Mouse (Mus musculus) cerebellum, adult 2 months (tissue): ENCODE measurements at regions not wholly inside any gene's neighbourhood (a gene's known extent, or its start where the extent isn't known, plus 50 kb on each side); places are given as distances from the start of the nearest gene placed in this dataset.

ENCODE experiments used
- DNase-seq, 2 experiments: peaks; one replicate each; pipeline ENCODE4 v3.0.0; 2021
- H3K27ac ChIP-seq: fragments of 200-500 bp; 2 replicates; pipeline ENCODE4 v1.5.1; 2012; ENCODE audit warnings: low read length, control low read depth, inconsistent platforms; ENCODE audit not compliant: insufficient read depth
- H3K27me3 ChIP-seq: fragments of 200-500 bp; 2 replicates; pipeline ENCODE4 v1.6.1; 2012; ENCODE audit warnings: inconsistent platforms, mild to moderate bottlenecking, low read length, moderate library complexity; ENCODE audit not compliant: control insufficient read depth, insufficient read depth
- H3K4me1 ChIP-seq: fragments of 200-500 bp; 2 replicates; pipeline ENCODE4 v1.6.1; 2011; ENCODE audit warnings: low read length; ENCODE audit not compliant: control insufficient read depth, insufficient read depth
- H3K4me3 ChIP-seq: fragments of 200-500 bp; replicated peaks from 2 replicates; pipeline ENCODE3; 2011; ENCODE audit warnings: mild to moderate bottlenecking, low read depth, low read length, control low read depth; ENCODE audit not compliant: insufficient read depth
- CTCF ChIP-seq: fragments of 200-500 bp; IDR thresholded peaks from 2 replicates; pipeline ENCODE4 v1.5.1; 2011; ENCODE audit warnings: low read depth, mild to moderate bottlenecking, control low read depth, low read length, moderate library complexity, borderline replicate concordance; ENCODE audit not compliant: insufficient read depth
- POLR2A ChIP-seq: fragments of 200-500 bp; IDR thresholded peaks from 2 replicates; pipeline ENCODE4 v1.6.1; 2011; ENCODE audit warnings: low read length, control low read depth, borderline replicate concordance; ENCODE audit not compliant: insufficient read depth
- WGBS: fragments of 180-500 bp; shearing (Covaris S2); methylation state at CpG from one replicate; pipeline ENCODE4 v1.1.7; 2018; 5-methylcytosine and 5-hydroxymethylcytosine counted together

DNA sequence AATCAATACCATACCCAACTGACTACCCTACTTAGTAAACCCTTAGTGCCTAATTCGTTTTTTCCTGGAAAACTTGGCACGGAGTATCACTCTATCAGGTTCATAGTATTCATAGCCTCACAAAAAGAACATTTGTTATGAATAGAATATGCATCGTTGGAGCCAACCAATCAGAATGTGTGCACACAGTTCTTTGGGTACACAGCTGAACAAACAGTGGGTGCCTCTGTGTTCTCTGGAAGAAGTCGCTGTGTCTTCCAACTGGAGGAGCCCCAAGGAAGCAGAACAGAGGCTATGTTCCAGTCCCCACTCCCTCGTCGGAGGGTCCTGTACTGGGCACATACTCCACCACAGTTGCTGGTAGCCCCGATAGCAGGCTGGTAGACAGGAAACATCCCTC lies 129.2 kb upstream of the Cpeb2 start:
- no peak overlapping the region for H3K27ac ChIP-seq
- H3K27me3 ChIP-seq, result no peaks in the 10 kb centered on the region
- no peak for TF ChIP-seq POLR2A
- no peak for TF ChIP-seq CTCF
- no peaks in the 10 kb centered on the region for H3K4me1 ChIP-seq
- no peak for DNase-seq
- H3K4me3 ChIP-seq, result no peak overlapping the region
- 61% methylated on average over 7 of the region's 7 CpGs for WGBS

DNA sequence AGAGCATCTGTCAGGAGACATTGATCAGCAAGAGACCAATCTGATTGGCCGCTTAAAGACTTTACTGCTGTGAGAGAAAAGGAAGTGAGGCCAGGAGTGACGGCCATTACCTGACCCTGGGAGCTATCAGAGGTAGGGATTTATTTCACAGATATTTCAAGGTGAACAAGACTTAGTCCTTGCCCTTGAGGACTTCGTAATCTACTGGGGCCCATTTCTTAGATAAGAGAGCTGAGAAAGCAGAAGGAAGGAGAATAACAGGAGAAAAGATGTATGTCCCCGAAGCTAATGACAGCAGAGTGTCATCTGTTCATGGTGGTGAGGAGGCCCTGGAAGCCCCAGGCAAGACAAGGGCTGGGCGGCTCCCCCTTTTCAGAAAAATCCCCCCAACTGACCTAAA lies 127.4 kb upstream of the Cpeb2 start:
- TF ChIP-seq CTCF, result no peak
- no peak for TF ChIP-seq POLR2A
- Histone ChIP-seq H3K4me1 (no peaks in the 10 kb centered on the region), H3K27ac (no peak overlapping the region), H3K4me3 (no peak overlapping the region), H3K27me3 (no peaks in the 10 kb centered on the region)
- DNase-seq, result no peak
- whole genome bisulfite sequencing, result 95% methylated on average over 5 of the region's 5 CpGs

DNA sequence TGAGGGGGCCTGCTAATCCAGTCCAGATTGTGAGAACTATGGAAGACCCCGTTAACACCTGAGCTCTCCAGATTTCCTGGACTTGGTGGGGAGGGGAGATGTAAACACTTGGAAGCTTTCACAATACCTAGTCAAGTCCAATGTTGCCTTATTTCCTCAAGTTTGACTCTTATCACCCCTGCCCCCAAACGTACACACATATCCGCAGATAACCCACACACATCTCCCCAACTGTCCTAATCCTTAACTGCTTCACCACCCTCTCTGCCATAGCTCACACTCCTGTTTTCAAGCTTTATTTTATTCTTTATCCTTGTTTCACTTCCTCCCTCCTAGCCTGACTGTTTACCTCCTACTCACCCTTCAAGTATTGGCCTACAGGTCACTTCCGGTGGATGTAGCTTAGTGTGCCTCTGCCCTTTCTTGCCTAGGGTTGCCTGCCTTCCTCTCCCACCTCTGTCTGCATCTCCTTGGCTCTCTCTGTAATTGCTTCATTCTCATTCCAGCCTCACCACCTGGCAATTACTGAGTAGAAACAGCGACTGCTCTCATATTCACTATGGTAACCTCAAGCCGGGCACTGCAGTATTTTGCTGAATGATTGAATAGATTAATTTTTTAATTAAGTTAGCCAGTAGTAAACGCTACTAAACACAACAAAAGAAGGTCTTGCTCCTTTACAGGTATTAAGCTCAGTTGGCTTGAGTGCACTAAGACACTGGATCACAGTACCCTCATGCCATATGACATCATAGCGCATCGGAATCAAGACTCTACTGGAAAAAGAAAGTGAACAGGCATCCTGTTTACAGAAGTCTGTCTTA lies 125.3 kb upstream of the Cpeb2 start:
- no peak overlapping the region for H3K4me3 ChIP-seq
- DNase-seq, result no peak
- whole genome bisulfite sequencing, result 76% methylated on average over 9 of the region's 9 CpGs
- H3K4me1 ChIP-seq, result peaks cover 3% of the 10 kb centered on the region; the same call in 1 of the 2 replicates
- H3K27ac ChIP-seq, result no peak overlapping the region
- no peaks in the 10 kb centered on the region for H3K27me3 ChIP-seq
- TF ChIP-seq CTCF, result no peak
- no peak for TF ChIP-seq POLR2A

DNA sequence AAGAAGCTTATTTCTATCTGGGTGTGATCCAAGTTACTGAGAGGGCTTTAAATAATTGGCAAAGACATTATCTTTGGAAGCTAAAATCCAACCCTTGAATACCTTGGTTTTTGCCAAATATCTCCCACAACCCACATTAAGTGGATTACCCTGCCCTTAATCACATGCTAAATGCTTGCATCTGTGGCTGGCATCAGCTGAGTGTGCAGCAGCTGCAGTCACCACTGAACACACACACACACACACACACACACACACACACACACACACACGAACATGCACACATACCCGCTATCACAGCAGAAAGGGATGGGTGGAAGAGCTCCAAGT lies 124.7 kb upstream of the Cpeb2 start:
- Histone ChIP-seq H3K27me3 (no peaks in the 10 kb centered on the region), H3K4me1 (peaks cover 3% of the 10 kb centered on the region; the same call in 1 of the 2 replicates), H3K27ac (no peak overlapping the region), H3K4me3 (no peak overlapping the region)
- no peak for DNase-seq
- 93% methylated on average over 2 of the region's 2 CpGs for WGBS
- no peak for TF ChIP-seq POLR2A
- no peak for TF ChIP-seq CTCF

DNA sequence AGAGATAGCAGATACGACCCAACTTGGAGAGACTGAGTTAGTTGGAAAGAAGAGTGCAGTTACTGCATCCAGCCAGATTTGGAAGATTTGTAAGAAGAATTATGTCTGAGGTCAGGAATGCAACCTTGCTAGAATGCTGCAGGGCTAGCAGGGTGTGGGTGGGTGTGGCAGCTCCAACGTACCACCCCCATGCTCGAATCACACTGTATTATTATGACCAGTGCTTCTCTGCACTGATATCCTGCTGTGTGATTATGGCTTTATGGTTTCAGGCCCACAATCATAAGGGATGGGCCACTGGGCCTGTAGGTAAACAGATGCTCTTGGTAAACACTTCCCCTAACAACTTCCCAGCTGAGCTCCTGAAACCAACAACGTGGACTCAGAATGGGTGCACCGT lies 122.8 kb upstream of the Cpeb2 start:
- WGBS, result 86% methylated on average over 5 of the region's 5 CpGs
- Histone ChIP-seq H3K4me3 (no peak overlapping the region), H3K27ac (no peak overlapping the region), H3K27me3 (no peaks in the 10 kb centered on the region), H3K4me1 (peaks cover 3% of the 10 kb centered on the region; the same call in 1 of the 2 replicates)
- no peak for DNase-seq
- TF ChIP-seq POLR2A, result no peak
- TF ChIP-seq CTCF, result no peak

DNA sequence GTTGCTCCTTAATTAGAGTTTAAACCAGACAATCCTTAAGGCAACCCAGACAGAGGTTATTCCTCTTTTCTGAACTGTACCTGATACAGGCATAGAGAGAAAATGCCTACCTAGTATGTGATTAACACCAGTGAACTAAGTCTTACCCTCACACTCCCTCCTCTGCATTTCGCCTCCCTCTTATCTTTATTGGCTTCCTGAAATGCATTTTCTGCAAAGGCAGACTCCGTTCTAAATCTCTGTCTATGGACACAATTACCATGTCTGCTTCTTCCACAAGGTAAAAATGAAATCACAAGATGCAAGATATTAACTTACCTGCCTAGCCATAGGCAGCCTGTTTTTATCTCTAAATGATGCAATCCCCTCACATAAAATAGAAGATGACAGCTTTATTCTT lies 121.2 kb upstream of the Cpeb2 start:
- TF ChIP-seq POLR2A, result no peak
- no peak for TF ChIP-seq CTCF
- no peaks in the 10 kb centered on the region for H3K27me3 ChIP-seq
- no peak for DNase-seq
- 86% methylated on average over 2 of the region's 2 CpGs for WGBS
- no peak overlapping the region for H3K4me3 ChIP-seq
- H3K27ac ChIP-seq, result no peak overlapping the region
- H3K4me1 ChIP-seq, result peaks cover 3% of the 10 kb centered on the region; the same call in 1 of the 2 replicates

DNA sequence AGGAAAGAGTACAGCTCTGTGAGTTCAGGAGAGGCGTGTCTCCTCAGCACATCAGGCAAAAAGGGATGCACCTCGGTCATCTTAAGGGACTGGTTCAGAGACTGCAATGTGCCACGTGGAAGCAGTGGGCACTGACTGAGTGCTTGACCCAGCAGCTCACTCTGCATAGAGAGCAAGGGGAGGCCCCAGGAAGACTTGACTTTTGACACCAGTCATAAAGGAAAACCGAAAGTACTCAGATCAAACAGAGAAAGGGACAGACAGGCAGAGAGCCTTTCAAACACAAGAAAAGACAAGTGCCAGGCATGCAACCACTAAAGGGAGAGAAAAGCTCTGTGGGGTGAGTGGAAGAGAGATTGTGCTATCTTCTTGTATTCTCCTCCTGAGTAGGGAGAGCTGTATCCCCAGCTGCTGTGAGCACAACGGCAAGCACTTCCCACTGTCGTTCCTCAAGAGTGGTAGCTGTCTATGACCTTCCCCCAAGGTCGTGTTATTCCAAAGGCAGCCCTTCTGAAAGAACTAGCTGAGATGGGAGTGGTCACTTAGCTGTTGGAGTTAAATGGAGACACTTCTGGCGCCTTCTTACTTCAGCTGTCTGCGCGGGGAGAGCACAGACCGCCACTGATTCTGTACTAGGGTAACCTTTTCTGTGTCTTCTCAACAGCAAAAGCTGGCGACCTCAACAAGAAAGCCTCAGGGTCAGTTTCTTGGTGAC lies 119.4 kb upstream of the Cpeb2 start:
- no peak overlapping the region for H3K27ac ChIP-seq
- no peaks in the 10 kb centered on the region for H3K27me3 ChIP-seq
- WGBS, result 78% methylated on average over 12 of the region's 12 CpGs
- H3K4me1 ChIP-seq, result peaks cover 3% of the 10 kb centered on the region; the same call in 1 of the 2 replicates
- TF ChIP-seq CTCF, result no peak
- no peak for TF ChIP-seq POLR2A
- H3K4me3 ChIP-seq, result no peak overlapping the region
- DNase-seq, result no peak

DNA sequence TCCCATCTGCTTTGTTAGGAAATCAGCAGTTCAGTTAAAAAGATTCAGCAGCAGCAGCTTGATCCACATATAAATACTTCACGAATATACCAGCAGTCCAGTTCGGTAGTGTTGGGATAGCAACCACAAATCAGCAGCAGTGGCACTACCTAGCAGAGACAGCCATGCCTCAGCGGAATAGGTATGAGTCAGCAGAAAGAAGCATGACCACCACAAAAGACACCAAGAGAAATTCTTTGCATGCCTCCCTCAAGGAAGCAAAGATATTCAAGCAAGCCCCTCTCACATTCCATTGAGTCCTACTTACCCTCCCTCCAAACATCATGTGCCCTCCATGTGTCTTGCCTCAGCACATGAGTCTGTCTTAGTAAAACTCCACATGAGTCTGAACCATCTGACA lies 117.5 kb upstream of the Cpeb2 start:
- H3K27ac ChIP-seq, result no peak overlapping the region
- 90% methylated on average over 3 of the region's 3 CpGs for WGBS
- TF ChIP-seq CTCF (no peak), POLR2A (no peak)
- H3K4me1 ChIP-seq, result peaks cover 3% of the 10 kb centered on the region; the same call in 1 of the 2 replicates
- no peak for DNase-seq
- no peak overlapping the region for H3K4me3 ChIP-seq
- H3K27me3 ChIP-seq, result no peaks in the 10 kb centered on the region
